Mouse (Mus musculus) ES-Bruce4 (cell line): ENCODE measurements around the gene Fan1. TPM values are rescaled to one million over a fixed set of nuclear protein-coding genes. Genes with fewer than 3 reads are reported as not detected.

Source experiments
- H3K27ac ChIP-seq: 2 replicates; pipeline ENCODE4 v1.5.1; 2012; ENCODE audit warnings: low read length, inconsistent platforms; ENCODE audit not compliant: insufficient read depth
- H3K27me3 ChIP-seq: 2 replicates; pipeline ENCODE4 v1.6.1; 2012; ENCODE audit warnings: mild to moderate bottlenecking, low read length, inconsistent platforms; ENCODE audit not compliant: control insufficient read depth, poor library complexity, insufficient read depth, severe bottlenecking
- H3K36me3 ChIP-seq: 2 replicates; pipeline ENCODE4 v1.6.1; 2012; ENCODE audit warnings: inconsistent platforms, mild to moderate bottlenecking, low read length, moderate library complexity; ENCODE audit not compliant: control insufficient read depth, poor library complexity, insufficient read depth, severe bottlenecking
- H3K4me1 ChIP-seq: one replicate; pipeline ENCODE4 v1.8.1; 2011; ENCODE audit warnings: low read length; ENCODE audit not compliant: control insufficient read depth, insufficient read depth
- H3K4me3 ChIP-seq: 2 replicates; pipeline ENCODE4 v1.5.1; 2011; ENCODE audit warnings: low read depth, mild to moderate bottlenecking, low read length
- H3K9ac ChIP-seq: 2 replicates; pipeline ENCODE4 v1.6.1; 2012; ENCODE audit warnings: low read depth, mild to moderate bottlenecking, inconsistent platforms; ENCODE audit not compliant: poor library complexity, severe bottlenecking
- H3K9me3 ChIP-seq: replicated peaks from 2 replicates; pipeline ENCODE4 v1.6.1; 2012; ENCODE audit warnings: mild to moderate bottlenecking, low read length, inconsistent platforms; ENCODE audit not compliant: control insufficient read depth, poor library complexity, insufficient read depth, severe bottlenecking
- CTCF ChIP-seq: IDR thresholded peaks from one replicate; pipeline ENCODE4 v1.8.1; 2011; ENCODE audit warnings: low read depth, low read length
- EP300 ChIP-seq: IDR thresholded peaks from 2 replicates; pipeline ENCODE4 v1.6.1; 2011; ENCODE audit warnings: low read depth, low read length; ENCODE audit not compliant: insufficient read depth
- POLR2A ChIP-seq: IDR thresholded peaks from one replicate; pipeline ENCODE4 v1.8.1; 2011; ENCODE audit warnings: low read length; ENCODE audit not compliant: insufficient read depth
- polyA plus RNA-seq: library from polyadenylated mRNA; stranded (reverse); fragments of >200 nt; gene quantifications from 2 replicates; pipeline ENCODE4 v1.2.4, GENCODE M21; 2011; ENCODE audit warnings: low read depth; ENCODE audit not compliant: missing spikeins, insufficient read depth, insufficient read length

Gene Fan1
- 6.4 and 6.6 TPM in 2 replicates for polyA plus RNA-seq

- Histone ChIP-seq H3K9ac (peak within 1 kb of the TSS; percentile 20), H3K4me1 (no peaks in the 10 kb centered on the region), H3K36me3 (peaks cover 25% of the 10 kb centered on the region), H3K9me3 (no peaks in the 10 kb centered on the region), H3K4me3 (peak within 1 kb of the TSS; percentile 67), H3K27me3 (no peaks in the 10 kb centered on the region), H3K27ac (peak within 1 kb of the TSS; percentile 21; the same call in 1 of the 2 replicates)
- TF ChIP-seq EP300 (peak; percentile 51; the same call in 1 of the 2 replicates), POLR2A (peak; percentile 58), CTCF (no peak)
Measured at GRCm38 (mm10) chr7:64373830-64374562, at the start of gene Fan1. Fan1 (minus strand) TSS chr7:64374095.

GRCm38 (mm10) chr7:64403989-64404388, 30.1 kb upstream of the Fan1 start:
- Histone ChIP-seq H3K9me3 (no peaks in the 10 kb centered on the region), H3K27me3 (no peaks in the 10 kb centered on the region), H3K27ac (no peak overlapping the region), H3K4me1 (no peaks in the 10 kb centered on the region), H3K36me3 (no peaks in the 10 kb centered on the region; the same call in 1 of the 2 replicates), H3K4me3 (no peak overlapping the region), H3K9ac (no peak overlapping the region)
- TF ChIP-seq EP300 (no peak), POLR2A (no peak), CTCF (no peak)

GRCm38 (mm10) chr7:64402452-64402851, 28.6 kb upstream of the Fan1 start:
- Histone ChIP-seq H3K36me3 (no peaks in the 10 kb centered on the region; the same call in 1 of the 2 replicates), H3K9me3 (no peaks in the 10 kb centered on the region), H3K27ac (no peak overlapping the region), H3K4me3 (no peak overlapping the region), H3K4me1 (no peaks in the 10 kb centered on the region), H3K27me3 (no peaks in the 10 kb centered on the region), H3K9ac (no peak overlapping the region)
- TF ChIP-seq POLR2A (no peak), CTCF (no peak), EP300 (no peak)

GRCm38 (mm10) chr7:64400725-64401124, 26.8 kb upstream of the Fan1 start:
- Histone ChIP-seq H3K4me1 (no peaks in the 10 kb centered on the region), H3K4me3 (no peak overlapping the region), H3K36me3 (no peaks in the 10 kb centered on the region; the same call in 1 of the 2 replicates), H3K9me3 (no peaks in the 10 kb centered on the region), H3K9ac (no peak overlapping the region), H3K27me3 (no peaks in the 10 kb centered on the region), H3K27ac (no peak overlapping the region)
- no peak for TF ChIP-seq EP300
- TF ChIP-seq CTCF, result no peak
- no peak for TF ChIP-seq POLR2A

GRCm38 (mm10) chr7:64392819-64393151, 18.9 kb upstream of the Fan1 start:
- Histone ChIP-seq H3K9ac (peak overlapping the region; percentile 77), H3K4me1 (no peaks in the 10 kb centered on the region), H3K4me3 (peak overlapping the region; percentile 69), H3K27ac (no peak overlapping the region), H3K36me3 (peaks cover 21% of the 10 kb centered on the region), H3K9me3 (no peaks in the 10 kb centered on the region), H3K27me3 (no peaks in the 10 kb centered on the region)
- TF ChIP-seq CTCF, result no peak
- no peak for TF ChIP-seq EP300
- no peak for TF ChIP-seq POLR2A

- peak; percentile 93 for TF ChIP-seq POLR2A
- no peak for TF ChIP-seq CTCF
- TF ChIP-seq EP300, result no peak
Measured at GRCm38 (mm10) chr7:64392122-64392818, 18.4 kb upstream of the Fan1 start, which contains the start of the genes Mphosph10 and Mcee. Mphosph10 (minus strand) TSS chr7:64392268. Mcee (plus strand) TSS chr7:64392607.

More at GRCm38 (mm10) chr7:64392122-64392818, 18.4 kb upstream of the Fan1 start, which contains the start of the genes Mphosph10 and Mcee:
- H3K27ac ChIP-seq, result no peak within 1 kb of the TSS
- H3K27me3 ChIP-seq, result no peaks in the 10 kb centered on the region
- H3K9me3 ChIP-seq, result no peaks in the 10 kb centered on the region
- peak within 1 kb of the TSS; percentile 77 for H3K9ac ChIP-seq
- peak within 1 kb of the TSS; percentile 84 for H3K4me3 ChIP-seq
- H3K4me1 ChIP-seq, result no peaks in the 10 kb centered on the region
- H3K36me3 ChIP-seq, result peaks cover 25% of the 10 kb centered on the region
